Mouse (Mus musculus) cortical plate, adult 2 months (tissue): ENCODE measurements around the gene Olfr464.

ENCODE experiments used
- CTCF ChIP-seq: fragments of 200-500 bp; IDR thresholded peaks from 2 replicates; pipeline ENCODE4 v1.5.1; 2011; ENCODE audit warnings: mild to moderate bottlenecking, control low read depth, low read length; ENCODE audit not compliant: insufficient read depth; ENCODE audit errors: extremely low read depth
- POLR2A ChIP-seq: fragments of 200-500 bp; IDR thresholded peaks from 2 replicates; pipeline ENCODE4 v1.6.1; 2011; ENCODE audit warnings: mild to moderate bottlenecking, low read length, control low read depth; ENCODE audit not compliant: insufficient read depth; ENCODE audit errors: extremely low read depth

DNA sequence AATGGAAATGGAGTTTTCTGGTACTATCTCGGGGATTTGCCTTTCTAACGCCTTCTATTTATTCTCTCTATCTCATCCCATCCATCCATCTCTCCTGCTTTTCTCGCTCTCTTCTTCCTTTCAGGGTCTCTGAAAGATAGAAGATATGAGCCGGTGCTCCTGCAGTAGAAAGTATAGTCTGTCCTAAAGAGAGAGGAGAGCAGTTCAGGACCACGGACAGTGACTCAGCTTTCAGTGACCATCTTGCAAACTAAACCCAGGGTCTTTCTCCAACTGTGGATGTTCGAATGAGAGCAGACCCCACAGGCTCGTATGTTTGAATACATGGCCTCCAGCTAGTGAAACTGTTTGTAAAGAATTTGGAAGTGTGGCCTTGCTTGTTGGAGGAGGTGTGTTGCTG is 36.3 kb upstream of the Olfr464 start:
- TF ChIP-seq CTCF (no peak), POLR2A (no peak)
